Mouse (Mus musculus): ENCODE measurements around the gene Pde4c. TPM values are rescaled to one million over a fixed set of nuclear protein-coding genes. Genes with fewer than 3 reads are reported as not detected.
A peak's percentile ranks its signal among the peaks of the same experiment; 100 is the strongest.

Gene Pde4c
- total and polyA plus RNA-seq, 2 experiments = 10.6 to 28.0 TPM

- DNase-seq (ENCODE audit: extremely low read depth, low read depth, low spot score) = no peak
- Histone ChIP-seq H3K4me3 (ENCODE audit: insufficient read depth, low read depth, low read length) (no peak overlapping the region), H3K27me3 (ENCODE audit: control insufficient read depth, insufficient read depth, low read length) (no peaks in the 10 kb centered on the region), H3K4me1 (ENCODE audit: control insufficient read depth, insufficient read depth, low read length) (peaks cover 23% of the 10 kb centered on the region), H3K9ac (ENCODE audit: low read depth, low read length) (no peak overlapping the region), H3K79me2 (ENCODE audit: control insufficient read depth, insufficient read depth, low read length) (no peaks in the 10 kb centered on the region), H3K27ac (replicated peaks; ENCODE audit: insufficient read depth, low read depth, low read length) (no peak overlapping the region), H3K36me3 (ENCODE audit: control insufficient read depth, insufficient read depth, low read length) (no peaks in the 10 kb centered on the region)
- TF ChIP-seq POLR2A (IDR thresholded peaks at IDR 0.05; ENCODE audit: extremely low read depth, insufficient read depth, low read length) = no peak
- TF ChIP-seq CTCF (IDR thresholded peaks at IDR 0.05; ENCODE audit: low read depth, low read length) = no peak
Measured at GRCm38 (mm10) chr8:70678679-70679078, 44.8 kb upstream of the Pde4c start.

GRCm38 (mm10) chr8:70679404-70679803 lies 44.1 kb upstream of the Pde4c start:
- DNase-seq (ENCODE audit: extremely low read depth, low read depth, low spot score) = no peak
- H3K4me3 ChIP-seq (ENCODE audit: insufficient read depth, low read depth, low read length) = no peak overlapping the region
- peak overlapping the region; percentile 80 for H3K27ac ChIP-seq (replicated peaks; ENCODE audit: insufficient read depth, low read depth, low read length)
- WGBS = 57% methylated on average over 4 of the region's 4 CpGs
- peaks cover 16% of the 10 kb centered on the region for H3K4me1 ChIP-seq (ENCODE audit: control insufficient read depth, insufficient read depth, low read length)
- H3K9ac ChIP-seq (ENCODE audit: low read depth, low read length) = no peak overlapping the region
- TF ChIP-seq POLR2A (IDR thresholded peaks at IDR 0.05; ENCODE audit: extremely low read depth, insufficient read depth, low read length) (no peak), CTCF (IDR thresholded peaks at IDR 0.05; ENCODE audit: low read depth, low read length) (no peak)
- H3K27me3 ChIP-seq (ENCODE audit: control insufficient read depth, insufficient read depth, low read length) = no peaks in the 10 kb centered on the region
- no peaks in the 10 kb centered on the region for H3K36me3 ChIP-seq (ENCODE audit: control insufficient read depth, insufficient read depth, low read length)
- no peaks in the 10 kb centered on the region for H3K79me2 ChIP-seq (ENCODE audit: control insufficient read depth, insufficient read depth, low read length)

GRCm38 (mm10) chr8:70680039-70680438 lies 43.5 kb upstream of the Pde4c start:
- no peaks in the 10 kb centered on the region for H3K36me3 ChIP-seq (ENCODE audit: control insufficient read depth, insufficient read depth, low read length)
- 15% methylated on average over 3 of the region's 3 CpGs for WGBS
- no peaks in the 10 kb centered on the region for H3K79me2 ChIP-seq (ENCODE audit: control insufficient read depth, insufficient read depth, low read length)
- peak overlapping the region; percentile 80 for H3K27ac ChIP-seq (replicated peaks; ENCODE audit: insufficient read depth, low read depth, low read length)
- peak; percentile 100 for DNase-seq (ENCODE audit: extremely low read depth, low read depth, low spot score)
- H3K9ac ChIP-seq (ENCODE audit: low read depth, low read length) = peak overlapping the region; percentile 21; the same call in 1 of the 2 replicates
- TF ChIP-seq CTCF (IDR thresholded peaks at IDR 0.05; ENCODE audit: low read depth, low read length) (no peak), POLR2A (IDR thresholded peaks at IDR 0.05; ENCODE audit: extremely low read depth, insufficient read depth, low read length) (no peak)
- H3K4me1 ChIP-seq (ENCODE audit: control insufficient read depth, insufficient read depth, low read length) = peaks cover 16% of the 10 kb centered on the region
- H3K27me3 ChIP-seq (ENCODE audit: control insufficient read depth, insufficient read depth, low read length) = no peaks in the 10 kb centered on the region
- H3K4me3 ChIP-seq (ENCODE audit: insufficient read depth, low read depth, low read length) = no peak overlapping the region

GRCm38 (mm10) chr8:70681410-70681809 lies 42.1 kb upstream of the Pde4c start:
- Histone ChIP-seq H3K4me3 (ENCODE audit: insufficient read depth, low read depth, low read length) (no peak overlapping the region), H3K27ac (replicated peaks; ENCODE audit: insufficient read depth, low read depth, low read length) (no peak overlapping the region), H3K9ac (ENCODE audit: low read depth, low read length) (no peak overlapping the region), H3K27me3 (ENCODE audit: control insufficient read depth, insufficient read depth, low read length) (no peaks in the 10 kb centered on the region), H3K4me1 (ENCODE audit: control insufficient read depth, insufficient read depth, low read length) (peaks cover 16% of the 10 kb centered on the region), H3K79me2 (ENCODE audit: control insufficient read depth, insufficient read depth, low read length) (no peaks in the 10 kb centered on the region), H3K36me3 (ENCODE audit: control insufficient read depth, insufficient read depth, low read length) (no peaks in the 10 kb centered on the region)
- WGBS = 91% methylated on average over 3 of the region's 3 CpGs
- no peak for DNase-seq (ENCODE audit: extremely low read depth, low read depth, low spot score)
- TF ChIP-seq CTCF (IDR thresholded peaks at IDR 0.05; ENCODE audit: low read depth, low read length) (no peak), POLR2A (IDR thresholded peaks at IDR 0.05; ENCODE audit: extremely low read depth, insufficient read depth, low read length) (no peak)

GRCm38 (mm10) chr8:70682193-70682592 lies 41.3 kb upstream of the Pde4c start:
- H3K36me3 ChIP-seq (ENCODE audit: control insufficient read depth, insufficient read depth, low read length) = no peaks in the 10 kb centered on the region
- H3K79me2 ChIP-seq (ENCODE audit: control insufficient read depth, insufficient read depth, low read length) = no peaks in the 10 kb centered on the region
- H3K4me3 ChIP-seq (ENCODE audit: insufficient read depth, low read depth, low read length) = no peak overlapping the region
- no peaks in the 10 kb centered on the region for H3K27me3 ChIP-seq (ENCODE audit: control insufficient read depth, insufficient read depth, low read length)
- WGBS = 70% methylated on average over 19 of the region's 19 CpGs
- no peak overlapping the region for H3K27ac ChIP-seq (replicated peaks; ENCODE audit: insufficient read depth, low read depth, low read length)
- H3K4me1 ChIP-seq (ENCODE audit: control insufficient read depth, insufficient read depth, low read length) = peaks cover 17% of the 10 kb centered on the region
- DNase-seq (ENCODE audit: extremely low read depth, low read depth, low spot score) = no peak
- no peak overlapping the region for H3K9ac ChIP-seq (ENCODE audit: low read depth, low read length)
- TF ChIP-seq CTCF (IDR thresholded peaks at IDR 0.05; ENCODE audit: low read depth, low read length) = no peak
- no peak for TF ChIP-seq POLR2A (IDR thresholded peaks at IDR 0.05; ENCODE audit: extremely low read depth, insufficient read depth, low read length)

GRCm38 (mm10) chr8:70682692-70683091 lies 40.8 kb upstream of the Pde4c start:
- H3K27ac ChIP-seq (replicated peaks; ENCODE audit: insufficient read depth, low read depth, low read length) = no peak overlapping the region
- no peak for DNase-seq (ENCODE audit: extremely low read depth, low read depth, low spot score)
- peaks cover 21% of the 10 kb centered on the region for H3K4me1 ChIP-seq (ENCODE audit: control insufficient read depth, insufficient read depth, low read length)
- H3K4me3 ChIP-seq (ENCODE audit: insufficient read depth, low read depth, low read length) = no peak overlapping the region
- H3K9ac ChIP-seq (ENCODE audit: low read depth, low read length) = no peak overlapping the region
- WGBS = 80% methylated on average over 3 of the region's 3 CpGs
- H3K36me3 ChIP-seq (ENCODE audit: control insufficient read depth, insufficient read depth, low read length) = no peaks in the 10 kb centered on the region
- TF ChIP-seq POLR2A (IDR thresholded peaks at IDR 0.05; ENCODE audit: extremely low read depth, insufficient read depth, low read length) (no peak), CTCF (IDR thresholded peaks at IDR 0.05; ENCODE audit: low read depth, low read length) (no peak)
- no peaks in the 10 kb centered on the region for H3K79me2 ChIP-seq (ENCODE audit: control insufficient read depth, insufficient read depth, low read length)
- no peaks in the 10 kb centered on the region for H3K27me3 ChIP-seq (ENCODE audit: control insufficient read depth, insufficient read depth, low read length)
